Mouse (Mus musculus): ENCODE measurements around the gene Slc1a3.
"Not testable (repeated sequence)": the region's sequence is repeated elsewhere in the genome, so short reads cannot be mapped to it uniquely, and the experiment has no call there.

Slc1a3 gene

GRCm38 (mm10) chr15:8706613-8707012 lies 4.0 kb downstream of the Slc1a3 start:
- no peak for DNase-seq (ENCODE audit: low read depth, low spot score)

DNA sequence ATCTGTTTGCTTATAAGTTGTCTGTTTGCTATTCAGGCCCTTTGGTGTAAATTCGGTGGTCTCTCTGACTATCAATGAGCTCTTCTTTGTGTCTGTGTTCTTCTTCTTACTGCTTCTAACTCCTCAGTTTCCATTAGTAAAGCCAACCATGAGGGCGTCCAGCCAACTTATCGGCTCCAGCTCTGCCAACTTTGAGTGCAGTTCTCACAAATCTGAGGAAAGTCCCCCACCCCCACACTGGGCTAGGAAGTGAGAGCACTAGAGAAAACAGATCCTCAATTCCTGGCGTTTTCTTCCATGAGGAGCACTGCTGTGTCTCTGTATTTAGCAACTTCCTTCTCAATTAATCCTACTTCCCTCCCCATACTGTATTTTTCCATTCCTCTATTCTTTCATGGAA lies 4.4 kb downstream of the Slc1a3 start:
- no peak for DNase-seq (ENCODE audit: low read depth, low spot score)

DNA sequence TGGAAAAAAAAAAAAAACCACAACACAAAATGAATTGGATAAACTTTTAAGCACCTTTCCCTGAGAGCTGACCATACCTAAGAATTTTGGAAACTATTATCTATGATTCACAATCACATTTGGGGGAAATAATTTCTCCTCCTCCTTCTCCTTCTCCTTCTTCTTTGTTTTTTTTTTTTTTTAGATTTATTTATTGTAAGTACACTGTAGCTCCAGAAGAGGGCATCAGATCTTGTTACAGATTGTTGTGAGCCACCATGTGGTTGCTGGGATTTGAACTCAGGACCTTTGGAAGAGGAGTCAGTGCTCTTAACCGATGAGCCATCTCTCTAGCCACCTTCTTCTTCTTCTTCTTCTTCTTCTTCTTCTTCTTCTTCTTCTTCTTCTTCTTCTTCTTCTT lies 5.0 kb downstream of the Slc1a3 start:
- DNase-seq (ENCODE audit: low read depth, low spot score): not testable (repeated sequence)

GRCm38 (mm10) chr15:8697976-8698375 lies 12.6 kb downstream of the Slc1a3 start:
- DNase-seq (ENCODE audit: low read depth, low spot score): no peak

- DNase-seq (ENCODE audit: low read depth, low spot score): no peak
These were observed 13.1 kb downstream of the Slc1a3 start for GRCm38 (mm10) chr15:8697500-8697899.

DNA sequence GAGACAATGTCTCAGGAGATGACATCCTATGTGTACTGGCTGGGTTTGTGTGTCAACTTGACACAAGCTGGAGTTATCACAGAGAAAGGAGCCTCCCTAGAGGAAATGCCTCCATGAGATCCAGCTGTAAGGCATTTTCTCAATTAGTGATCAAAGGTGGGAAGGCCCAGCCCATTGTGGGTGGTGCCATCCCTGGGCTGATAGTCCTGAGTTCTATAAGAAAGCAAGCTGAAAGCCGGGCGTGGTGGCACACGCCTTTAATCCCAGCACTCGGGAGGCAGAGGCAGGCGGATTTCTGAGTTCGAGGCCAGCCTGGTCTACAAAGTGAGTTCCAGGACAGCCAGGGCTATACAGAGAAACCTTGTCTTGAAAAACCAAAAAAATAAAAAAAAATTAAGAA lies 20.4 kb downstream of the Slc1a3 start:
- DNase-seq (ENCODE audit: low read depth, low spot score): not testable (repeated sequence)

- no peak for DNase-seq (ENCODE audit: low read depth, low spot score)
These were observed 23.7 kb downstream of the Slc1a3 start for GRCm38 (mm10) chr15:8686846-8687245.

DNA sequence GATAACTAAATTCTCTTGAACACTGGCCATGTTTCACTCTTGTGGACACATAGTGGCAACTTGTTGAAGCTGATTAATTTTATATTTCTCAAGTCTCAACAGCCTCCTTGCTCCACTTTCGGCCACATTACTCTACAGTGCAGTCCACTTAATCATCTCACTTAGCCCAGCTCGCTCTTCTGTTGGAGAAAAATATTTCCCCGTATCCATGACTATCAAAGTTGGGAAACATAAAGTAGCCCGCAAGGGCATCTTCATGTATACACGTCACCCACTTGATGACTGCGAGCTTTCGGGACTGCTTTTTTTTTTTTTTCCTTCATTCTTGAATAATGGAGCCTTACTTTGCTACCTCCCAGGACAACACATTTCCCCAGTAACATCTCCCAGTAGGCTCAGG lies 25.1 kb downstream of the Slc1a3 start:
- DNase-seq (ENCODE audit: low read depth, low spot score): no peak

GRCm38 (mm10) chr15:8684263-8684662 lies 26.3 kb downstream of the Slc1a3 start:
- DNase-seq (ENCODE audit: low read depth, low spot score): no peak

DNA sequence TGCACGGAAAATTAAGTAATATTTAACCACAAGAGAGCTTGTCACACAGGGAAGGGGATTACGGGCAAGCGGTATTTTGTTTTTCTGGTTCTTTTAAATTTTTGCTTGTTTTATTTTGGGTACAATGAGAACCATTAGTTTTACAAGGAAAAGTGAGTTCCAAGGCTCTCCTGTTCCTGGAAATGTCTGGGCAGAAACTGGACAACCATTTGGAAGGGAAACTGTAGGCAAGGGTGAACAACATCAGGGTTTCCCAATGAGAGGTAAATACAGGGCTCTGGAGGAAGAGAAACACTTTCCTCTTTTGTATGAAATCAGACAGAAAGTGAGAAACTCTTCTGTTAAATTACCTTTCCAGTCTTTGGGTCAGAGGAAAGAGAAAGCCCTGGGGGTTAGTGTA lies 27.7 kb downstream of the Slc1a3 start:
- no peak for DNase-seq (ENCODE audit: low read depth, low spot score)

DNA sequence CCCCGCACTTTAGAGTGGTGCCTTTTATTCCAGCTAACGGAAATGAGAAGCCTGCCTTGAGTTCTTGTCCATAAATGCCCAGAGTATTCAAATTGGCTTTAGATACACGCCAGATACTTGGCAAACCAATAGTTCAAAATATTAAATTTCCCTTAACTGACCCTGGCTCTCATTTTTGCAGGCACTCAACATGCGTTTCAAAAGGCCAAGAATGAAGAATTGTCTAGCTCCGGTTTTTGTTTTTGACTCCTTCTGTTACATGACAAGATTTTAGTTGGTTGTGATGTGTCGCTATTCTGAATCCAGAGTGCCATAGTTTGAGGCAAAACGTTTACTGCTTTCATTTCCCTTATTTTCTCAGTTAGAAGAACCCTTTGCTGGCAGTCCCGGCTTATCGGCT lies 28.1 kb downstream of the Slc1a3 start:
- no peak for DNase-seq (ENCODE audit: low read depth, low spot score)

GRCm38 (mm10) chr15:8681971-8682370 lies 28.6 kb downstream of the Slc1a3 start:
- DNase-seq (ENCODE audit: low read depth, low spot score): no peak

DNA sequence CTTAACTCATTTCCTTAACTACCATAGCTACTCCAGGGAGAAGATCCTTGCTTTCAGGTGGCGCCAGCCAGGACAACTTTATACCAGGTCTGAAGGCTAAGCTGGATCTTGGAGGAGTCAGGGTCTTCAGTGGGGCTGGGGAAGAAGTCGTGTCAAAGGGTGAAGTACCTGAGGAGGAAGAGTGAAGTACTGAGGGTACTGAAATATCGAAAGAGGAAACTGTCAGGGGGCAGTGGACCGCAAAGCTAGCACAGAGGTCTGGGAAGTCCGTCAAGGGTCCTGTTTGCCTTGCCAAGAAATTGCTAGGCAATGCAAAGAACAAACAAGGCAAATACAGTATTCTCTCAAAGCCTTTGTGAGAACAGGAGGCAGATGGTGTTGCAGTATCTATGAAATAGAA lies 29.6 kb downstream of the Slc1a3 start:
- DNase-seq (ENCODE audit: low read depth, low spot score): no peak

GRCm38 (mm10) chr15:8676959-8677358 lies 33.6 kb downstream of the Slc1a3 start:
- no peak for DNase-seq (ENCODE audit: low read depth, low spot score)

- no peak for DNase-seq (ENCODE audit: low read depth, low spot score)
These were observed 34.3 kb downstream of the Slc1a3 start for GRCm38 (mm10) chr15:8676211-8676691.

- DNase-seq (ENCODE audit: low read depth, low spot score): no peak
These were observed 34.9 kb downstream of the Slc1a3 start for GRCm38 (mm10) chr15:8675616-8676015.

- DNase-seq (ENCODE audit: low read depth, low spot score): no peak
These were observed 38.0 kb downstream of the Slc1a3 start for GRCm38 (mm10) chr15:8672532-8672931.

- no peak for DNase-seq (ENCODE audit: low read depth, low spot score)
These were observed 42.6 kb downstream of the Slc1a3 start for GRCm38 (mm10) chr15:8667849-8668522.

- no peak for DNase-seq (ENCODE audit: low read depth, low spot score)
These were observed 44.8 kb downstream of the Slc1a3 start for GRCm38 (mm10) chr15:8665675-8666350.

- DNase-seq (ENCODE audit: low read depth, low spot score): no peak
These were observed 47.0 kb downstream of the Slc1a3 start for GRCm38 (mm10) chr15:8663348-8664099.

GRCm38 (mm10) chr15:8661856-8662255 lies 48.7 kb downstream of the Slc1a3 start:
- DNase-seq (ENCODE audit: low read depth, low spot score): no peak

- no peak for DNase-seq (ENCODE audit: low read depth, low spot score)
These were observed 50.6 kb downstream of the Slc1a3 start for GRCm38 (mm10) chr15:8659977-8660376.
